Mouse (Mus musculus): ENCODE results near the gene Zfp1. TPM values are rescaled to one million over a fixed set of nuclear protein-coding genes. Genes with fewer than 3 reads are reported as not detected.
"Not testable (repeated sequence)": the region's sequence is repeated elsewhere in the genome, so short reads cannot be mapped to it uniquely, and the experiment has no call there.

Gene Zfp1
- polyA plus RNA-seq, 1 experiment from 2014 or later: 22.4 TPM

GRCm38 (mm10) chr8:111628401-111628800 is 14.8 kb upstream of the Zfp1 start:
- no peak for DNase-seq (ENCODE audit: low spot score)
- WGBS: 97% methylated on average over 12 of the region's 12 CpGs
- no peaks in the 10 kb centered on the region for H3K9me3 ChIP-seq (replicated peaks)

GRCm38 (mm10) chr8:111628894-111629501 is 14.2 kb upstream of the Zfp1 start:
- H3K9me3 ChIP-seq (replicated peaks): no peaks in the 10 kb centered on the region
- no peak for DNase-seq (ENCODE audit: low spot score)
- no peak overlapping the region for H3K27ac ChIP-seq (replicated peaks)
- H3K27me3 ChIP-seq (ENCODE audit: low read depth, poor library complexity, severe bottlenecking): no peaks in the 10 kb centered on the region
- 88% methylated on average over 19 of the region's 19 CpGs for WGBS
- H3K4me1 ChIP-seq: peaks cover 9% of the 10 kb centered on the region; the same call in 1 of the 2 replicates
- peaks cover 22% of the 10 kb centered on the region; the same call in 1 of the 2 replicates for H3K36me3 ChIP-seq
- no peak overlapping the region for H3K4me3 ChIP-seq

More at GRCm38 (mm10) chr8:111628401-111628800, 14.8 kb upstream of the Zfp1 start:
- Histone ChIP-seq H3K27me3 (ENCODE audit: low read depth, poor library complexity, severe bottlenecking) (no peaks in the 10 kb centered on the region), H3K27ac (replicated peaks) (0 out of 2 replicates have a peak overlapping the region, but pooled peaks have one; percentile 17), H3K4me3 (no peak overlapping the region), H3K36me3 (peaks cover 28% of the 10 kb centered on the region; the same call in 1 of the 2 replicates), H3K4me1 (peaks cover 9% of the 10 kb centered on the region; the same call in 1 of the 2 replicates)

- peaks cover 9% of the 10 kb centered on the region; the same call in 1 of the 2 replicates for H3K4me1 ChIP-seq
- H3K36me3 ChIP-seq: 0 out of 2 replicates have a peak, but pooled peaks cover 15% of the 10 kb centered on the region
- no peak within 1 kb of the TSS for H3K27ac ChIP-seq (replicated peaks)
- no peak for DNase-seq (ENCODE audit: low spot score)
- H3K9me3 ChIP-seq (replicated peaks): no peaks in the 10 kb centered on the region
- no peaks in the 10 kb centered on the region for H3K27me3 ChIP-seq (ENCODE audit: low read depth, poor library complexity, severe bottlenecking)
- WGBS: 33% methylated on average over 13 of the region's 13 CpGs
- H3K4me3 ChIP-seq: no peak within 1 kb of the TSS; the same call in 1 of the 2 replicates
Observed at GRCm38 (mm10) chr8:111630105-111630521, 13.1 kb upstream of the Zfp1 start, which contains the start of gene Ldhd. Gene Ldhd (minus strand): TSS chr8:111630374.

GRCm38 (mm10) chr8:111631589-111631988 is 11.6 kb upstream of the Zfp1 start:
- Histone ChIP-seq H3K27me3 (ENCODE audit: low read depth, poor library complexity, severe bottlenecking) (no peaks in the 10 kb centered on the region), H3K36me3 (0 out of 2 replicates have a peak, but pooled peaks cover 12% of the 10 kb centered on the region), H3K4me3 (no peak overlapping the region), H3K9me3 (replicated peaks) (no peaks in the 10 kb centered on the region), H3K27ac (replicated peaks) (no peak overlapping the region), H3K4me1 (peaks cover 9% of the 10 kb centered on the region; the same call in 1 of the 2 replicates)
- DNase-seq (ENCODE audit: low spot score): no peak
- WGBS: 95% methylated on average over 8 of the region's 8 CpGs

- no peaks in the 10 kb centered on the region for H3K9me3 ChIP-seq (replicated peaks)
- DNase-seq (ENCODE audit: low spot score): no peak
- WGBS: 95% methylated on average over 3 of the region's 3 CpGs
- no peaks in the 10 kb centered on the region for H3K27me3 ChIP-seq (ENCODE audit: low read depth, poor library complexity, severe bottlenecking)
- H3K4me1 ChIP-seq: peaks cover 9% of the 10 kb centered on the region; the same call in 1 of the 2 replicates
- no peak overlapping the region for H3K27ac ChIP-seq (replicated peaks)
- no peak overlapping the region for H3K4me3 ChIP-seq
- H3K36me3 ChIP-seq: 0 out of 2 replicates have a peak, but pooled peaks cover 8% of the 10 kb centered on the region
Observed at GRCm38 (mm10) chr8:111632976-111633375, 10.2 kb upstream of the Zfp1 start.

DNA sequence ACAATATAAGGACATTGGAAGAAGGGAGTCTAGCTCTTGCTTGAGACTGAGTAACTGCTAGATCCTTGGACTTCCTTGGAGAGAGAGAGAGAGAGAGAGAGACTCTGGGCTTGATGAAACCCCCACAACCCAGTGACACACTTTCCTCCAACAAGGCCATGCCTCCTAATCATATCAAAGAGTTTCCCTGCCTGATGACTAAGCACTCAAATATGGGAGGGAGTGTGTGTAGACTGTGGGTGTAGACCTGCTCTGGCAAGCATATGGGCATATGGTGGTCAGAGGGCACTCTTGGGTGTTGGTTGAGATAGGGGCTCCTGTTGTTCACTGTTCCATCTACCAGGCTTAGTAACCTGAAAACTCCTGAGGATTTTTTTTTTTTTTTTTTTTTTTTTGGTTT is 5.1 kb upstream of the Zfp1 start:
- H3K27me3 ChIP-seq (ENCODE audit: low read depth, poor library complexity, severe bottlenecking): no peaks in the 10 kb centered on the region
- H3K9me3 ChIP-seq (replicated peaks): no peaks in the 10 kb centered on the region
- no peaks in the 10 kb centered on the region for H3K36me3 ChIP-seq
- no peak for DNase-seq (ENCODE audit: low spot score)
- no peak overlapping the region for H3K27ac ChIP-seq (replicated peaks)
- H3K4me1 ChIP-seq: peaks cover 8% of the 10 kb centered on the region
- H3K4me3 ChIP-seq: no peak overlapping the region

GRCm38 (mm10) chr8:111641064-111641463 is 2.1 kb upstream of the Zfp1 start:
- DNase-seq (ENCODE audit: low spot score): no peak
- WGBS: 96% methylated on average over 2 of the region's 2 CpGs
- peaks cover 12% of the 10 kb centered on the region for H3K4me1 ChIP-seq
- no peaks in the 10 kb centered on the region for H3K27me3 ChIP-seq (ENCODE audit: low read depth, poor library complexity, severe bottlenecking)
- no peak overlapping the region for H3K27ac ChIP-seq (replicated peaks)
- H3K4me3 ChIP-seq: no peak overlapping the region
- peaks cover 7% of the 10 kb centered on the region for H3K36me3 ChIP-seq
- H3K9me3 ChIP-seq (replicated peaks): no peaks in the 10 kb centered on the region

DNA sequence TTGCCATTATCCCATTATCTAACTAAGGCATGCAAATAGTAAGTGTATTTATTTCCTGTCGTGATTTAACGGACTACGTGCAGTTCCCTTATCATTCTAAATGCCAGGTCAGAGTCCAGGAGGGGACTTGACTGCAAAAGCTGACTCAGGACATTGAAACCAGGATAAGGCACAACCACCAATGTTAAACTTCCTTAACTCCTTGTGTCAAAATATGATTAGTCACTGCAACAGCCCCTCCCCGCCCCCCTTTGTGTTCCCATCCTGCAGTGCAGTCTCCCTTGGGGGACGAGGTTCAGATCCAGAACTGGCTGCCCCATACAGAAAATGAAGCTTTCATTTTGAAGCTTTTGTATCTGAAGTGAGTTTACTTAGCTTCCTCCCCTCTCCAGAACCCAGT is 705 bp upstream of the Zfp1 start:
- peak overlapping the region; percentile 86 for H3K4me3 ChIP-seq
- peaks cover 12% of the 10 kb centered on the region for H3K4me1 ChIP-seq
- DNase-seq (ENCODE audit: low spot score): no peak
- no peaks in the 10 kb centered on the region for H3K9me3 ChIP-seq (replicated peaks)
- peak overlapping the region; percentile 99 for H3K27ac ChIP-seq (replicated peaks)
- no peaks in the 10 kb centered on the region for H3K27me3 ChIP-seq (ENCODE audit: low read depth, poor library complexity, severe bottlenecking)
- peaks cover 21% of the 10 kb centered on the region for H3K36me3 ChIP-seq
- 76% methylated on average over 5 of the region's 5 CpGs for WGBS

GRCm38 (mm10) chr8:111642939-111643263 is 300 bp upstream of the Zfp1 start:
- no peaks in the 10 kb centered on the region for H3K9me3 ChIP-seq (replicated peaks)
- H3K27ac ChIP-seq (replicated peaks): peak overlapping the region; percentile 99
- peaks cover 21% of the 10 kb centered on the region for H3K36me3 ChIP-seq
- peak overlapping the region; percentile 86 for H3K4me3 ChIP-seq
- no peaks in the 10 kb centered on the region for H3K27me3 ChIP-seq (ENCODE audit: low read depth, poor library complexity, severe bottlenecking)
- 17% methylated on average over 5 of the region's 5 CpGs for WGBS
- H3K4me1 ChIP-seq: peaks cover 12% of the 10 kb centered on the region
- DNase-seq (ENCODE audit: low spot score): no peak

GRCm38 (mm10) chr8:111644286-111645051 is 1.3 kb downstream of the Zfp1 start:
- Histone ChIP-seq H3K4me1 (peaks cover 12% of the 10 kb centered on the region), H3K36me3 (peaks cover 21% of the 10 kb centered on the region), H3K27ac (replicated peaks) (peak overlapping the region; percentile 99; the same call in 1 of the 2 replicates), H3K4me3 (peak overlapping the region; percentile 86)
- not testable (repeated sequence) for H3K27me3 ChIP-seq (ENCODE audit: low read depth, poor library complexity, severe bottlenecking); DNase-seq (ENCODE audit: low spot score); H3K9me3 ChIP-seq (replicated peaks)
- 81% methylated on average over 12 of the region's 12 CpGs for WGBS

DNA sequence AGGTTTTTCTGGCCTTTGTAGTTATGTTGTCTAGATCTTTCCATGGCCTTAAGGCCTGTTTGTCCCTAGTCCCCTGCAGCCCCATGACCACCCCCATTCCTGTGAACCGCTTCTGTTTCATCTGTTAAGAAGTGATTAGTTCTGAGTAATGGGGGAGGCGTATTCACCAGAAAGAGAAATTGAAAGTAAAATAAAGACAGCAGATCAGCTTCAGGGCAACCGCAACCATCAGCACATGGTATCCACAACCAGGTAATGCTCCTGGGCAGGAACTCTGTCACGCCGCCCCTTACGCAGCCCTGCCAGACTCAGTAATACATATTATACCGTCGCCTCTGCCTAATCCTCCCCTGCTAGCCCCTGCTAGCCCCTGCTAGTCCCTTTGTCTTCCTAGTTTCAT is 2.5 kb downstream of the Zfp1 start:
- Histone ChIP-seq H3K36me3 (peaks cover 21% of the 10 kb centered on the region), H3K9me3 (replicated peaks) (no peaks in the 10 kb centered on the region), H3K27ac (replicated peaks) (no peak overlapping the region), H3K27me3 (ENCODE audit: low read depth, poor library complexity, severe bottlenecking) (no peaks in the 10 kb centered on the region), H3K4me3 (no peak overlapping the region), H3K4me1 (peaks cover 14% of the 10 kb centered on the region)
- no peak for DNase-seq (ENCODE audit: low spot score)
- WGBS: 97% methylated on average over 8 of the region's 8 CpGs

DNA sequence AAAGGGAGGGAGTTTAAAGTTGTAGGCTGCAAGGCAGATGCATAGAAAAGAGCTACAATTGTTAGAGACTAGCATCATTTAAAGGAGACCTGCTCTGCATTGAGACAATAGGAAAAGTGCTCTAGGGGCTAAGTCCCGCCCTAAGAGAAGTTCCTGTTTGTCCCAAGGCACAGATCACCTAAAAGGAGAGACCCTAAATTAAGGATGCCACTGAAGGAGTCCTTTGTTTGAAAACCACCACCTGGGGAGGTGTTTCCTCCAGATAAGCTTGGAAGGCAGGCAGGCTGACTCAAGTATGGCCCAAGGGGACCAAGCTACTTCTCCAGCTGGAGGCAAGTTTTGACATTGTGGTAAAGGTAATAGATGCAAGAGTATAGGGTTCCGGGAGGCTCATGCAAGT is 5.6 kb downstream of the Zfp1 start:
- Histone ChIP-seq H3K9me3 (replicated peaks) (0 out of 2 replicates have a peak, but pooled peaks cover 4% of the 10 kb centered on the region), H3K4me3 (no peak overlapping the region), H3K36me3 (peaks cover 31% of the 10 kb centered on the region), H3K27me3 (ENCODE audit: low read depth, poor library complexity, severe bottlenecking) (no peaks in the 10 kb centered on the region), H3K27ac (replicated peaks) (no peak overlapping the region), H3K4me1 (peaks cover 8% of the 10 kb centered on the region; the same call in 1 of the 2 replicates)
- DNase-seq (ENCODE audit: low spot score): no peak
- WGBS: 63% methylated on average over 2 of the region's 2 CpGs

- DNase-seq (ENCODE audit: low spot score): no peak
- Histone ChIP-seq H3K27ac (replicated peaks) (no peak overlapping the region), H3K4me1 (0 out of 2 replicates have a peak, but pooled peaks cover 4% of the 10 kb centered on the region), H3K36me3 (peaks cover 33% of the 10 kb centered on the region), H3K27me3 (ENCODE audit: low read depth, poor library complexity, severe bottlenecking) (no peaks in the 10 kb centered on the region), H3K4me3 (no peak overlapping the region), H3K9me3 (replicated peaks) (0 out of 2 replicates have a peak, but pooled peaks cover 4% of the 10 kb centered on the region)
- WGBS: 86% methylated on average over 3 of the region's 3 CpGs
Observed at GRCm38 (mm10) chr8:111650651-111651050, 7.5 kb downstream of the Zfp1 start.

Measured in midbrain, embryonic 10.5 days (tissue).